Mouse (Mus musculus) neural tube, embryonic 14.5 days (tissue): ENCODE results near the gene Coasy. TPM values are rescaled to one million over a fixed set of nuclear protein-coding genes. Genes with fewer than 3 reads are reported as not detected.

Experiments
- ATAC-seq: fragments of 200-750 bp; cut with Nextera tagmentation; 2 replicates; pipeline ENCODE4 v1.8.0; 2017; ENCODE audit warnings: low read depth, mild to moderate bottlenecking, moderate TSS enrichment, moderate library complexity
- H3K27ac ChIP-seq: fragments of 300-500 bp; sonication (generic); 2 replicates; pipeline ENCODE4 v1.5.1; 2014; ENCODE audit warnings: low read depth, mild to moderate bottlenecking, control low read depth, low read length, moderate library complexity, mixed read lengths
- H3K27me3 ChIP-seq: fragments of 300-500 bp; sonication (generic); 2 replicates; pipeline ENCODE4 v1.6.1; 2014; ENCODE audit warnings: low read length; ENCODE audit not compliant: control insufficient read depth, insufficient read depth
- H3K36me3 ChIP-seq: fragments of 300-500 bp; sonication (generic); 2 replicates; pipeline ENCODE4 v1.6.1; 2014; ENCODE audit warnings: low read length, mixed read lengths; ENCODE audit not compliant: control insufficient read depth, insufficient read depth
- H3K4me1 ChIP-seq: fragments of 300-500 bp; sonication (generic); 2 replicates; pipeline ENCODE4 v1.6.1; 2014; ENCODE audit warnings: low read length; ENCODE audit not compliant: control insufficient read depth, insufficient read depth
- H3K4me2 ChIP-seq: fragments of 300-500 bp; sonication (generic); 2 replicates; pipeline ENCODE4 v1.6.1; 2014; ENCODE audit warnings: mild to moderate bottlenecking, low read depth, low read length, control low read depth
- H3K4me3 ChIP-seq: fragments of 300-500 bp; sonication (generic); 2 replicates; pipeline ENCODE4 v1.5.1; 2014; ENCODE audit warnings: low read depth, low read length, control low read depth, mixed read lengths
- H3K9ac ChIP-seq: fragments of 300-500 bp; sonication (generic); replicated peaks from 2 replicates; pipeline ENCODE4 v1.6.1; 2014; ENCODE audit warnings: low read depth, mild to moderate bottlenecking, control low read depth, low read length, mixed read lengths
- H3K9me3 ChIP-seq: fragments of 300-500 bp; sonication (generic); 2 replicates; pipeline ENCODE4 v1.6.1; 2016; ENCODE audit warnings: low read length; ENCODE audit not compliant: control insufficient read depth
- WGBS: fragments of 180-500 bp; shearing (Covaris S2); extraction: QIAGEN DNeasy Blood & Tissue Kit; methylation state at CpG from one replicate; pipeline ENCODE4 v1.1.7; 2014; 5-methylcytosine and 5-hydroxymethylcytosine counted together
- polyA plus RNA-seq: library from polyadenylated mRNA; unstranded; fragments of >200 nt; fragmentation: Nextera tagmentation; extraction: Ambion mirVana; gene quantifications from 2 replicates; pipeline ENCODE4 v1.2.1, GENCODE M21; 2014

Gene Coasy
- polyA plus RNA-seq, 1 experiment from 2014 or later, result 38.3 TPM

GRCm38 (mm10) chr11:101089931-101090330 lies 7.6 kb downstream of the Coasy start:
- 91% methylated on average over 1 of the region's 1 CpGs for WGBS
- no peak overlapping the region for H3K9ac ChIP-seq
- no peak overlapping the region for H3K4me2 ChIP-seq
- peaks cover 41% of the 10 kb centered on the region for H3K36me3 ChIP-seq
- ATAC-seq, result no peak
- H3K4me3 ChIP-seq, result no peak overlapping the region
- no peaks in the 10 kb centered on the region for H3K9me3 ChIP-seq
- no peak overlapping the region for H3K27ac ChIP-seq
- peaks cover 26% of the 10 kb centered on the region for H3K4me1 ChIP-seq
- no peaks in the 10 kb centered on the region for H3K27me3 ChIP-seq

GRCm38 (mm10) chr11:101094930-101095313 lies 12.6 kb downstream of the Coasy start:
- no peaks in the 10 kb centered on the region for H3K9me3 ChIP-seq
- peak overlapping the region; percentile 44 for H3K9ac ChIP-seq
- H3K4me2 ChIP-seq, result peak overlapping the region; percentile 71
- peaks cover 64% of the 10 kb centered on the region for H3K36me3 ChIP-seq
- H3K27ac ChIP-seq, result no peak overlapping the region
- no peaks in the 10 kb centered on the region for H3K27me3 ChIP-seq
- H3K4me1 ChIP-seq, result 0 out of 2 replicates have a peak, but pooled peaks cover 7% of the 10 kb centered on the region
- under 1% methylated on average over 18 of the region's 18 CpGs for WGBS
- no peak for ATAC-seq
- H3K4me3 ChIP-seq, result peak overlapping the region; percentile 75

- Histone ChIP-seq H3K36me3 (peaks cover 64% of the 10 kb centered on the region), H3K9me3 (no peaks in the 10 kb centered on the region), H3K27ac (peak within 1 kb of the TSS; percentile 83), H3K27me3 (no peaks in the 10 kb centered on the region), H3K4me2 (peak within 1 kb of the TSS; percentile 71), H3K9ac (peak within 1 kb of the TSS; percentile 73), H3K4me1 (0 out of 2 replicates have a peak, but pooled peaks cover 7% of the 10 kb centered on the region), H3K4me3 (peak within 1 kb of the TSS; percentile 75)
- WGBS, result under 1% methylated on average over 43 of the region's 43 CpGs
- peak; percentile 97 for ATAC-seq
Observed at GRCm38 (mm10) chr11:101095314-101096024, 13.1 kb downstream of the Coasy start, which contains the start of gene Psmc3ip. TSS of gene Psmc3ip (minus strand) at chr11:101095436.

- no peak overlapping the region for H3K9ac ChIP-seq
- H3K27me3 ChIP-seq, result no peaks in the 10 kb centered on the region
- WGBS, result 93% methylated on average over 8 of the region's 8 CpGs
- H3K9me3 ChIP-seq, result no peaks in the 10 kb centered on the region
- 0 out of 2 replicates have a peak, but pooled peaks cover 7% of the 10 kb centered on the region for H3K4me1 ChIP-seq
- ATAC-seq, result no peak
- H3K4me2 ChIP-seq, result no peak overlapping the region
- H3K27ac ChIP-seq, result no peak overlapping the region
- H3K36me3 ChIP-seq, result peaks cover 60% of the 10 kb centered on the region
- no peak overlapping the region for H3K4me3 ChIP-seq
Observed at GRCm38 (mm10) chr11:101098231-101098630, 15.9 kb downstream of the Coasy start.

- ATAC-seq, result no peak
- peaks cover 52% of the 10 kb centered on the region for H3K36me3 ChIP-seq
- no peak overlapping the region for H3K4me2 ChIP-seq
- H3K9ac ChIP-seq, result no peak overlapping the region
- no peak overlapping the region for H3K27ac ChIP-seq
- H3K9me3 ChIP-seq, result no peaks in the 10 kb centered on the region
- no peaks in the 10 kb centered on the region for H3K27me3 ChIP-seq
- WGBS, result 95% methylated on average over 5 of the region's 5 CpGs
- no peak overlapping the region for H3K4me3 ChIP-seq
- H3K4me1 ChIP-seq, result no peaks in the 10 kb centered on the region
Observed at GRCm38 (mm10) chr11:101103011-101103410, 20.6 kb downstream of the Coasy start.

- H3K27ac ChIP-seq, result no peak overlapping the region
- WGBS, result 66% methylated on average over 4 of the region's 4 CpGs
- no peaks in the 10 kb centered on the region for H3K4me1 ChIP-seq
- no peaks in the 10 kb centered on the region for H3K27me3 ChIP-seq
- no peaks in the 10 kb centered on the region for H3K9me3 ChIP-seq
- no peak overlapping the region for H3K9ac ChIP-seq
- no peak overlapping the region for H3K4me3 ChIP-seq
- no peak overlapping the region for H3K4me2 ChIP-seq
- no peak for ATAC-seq
- H3K36me3 ChIP-seq, result no peaks in the 10 kb centered on the region
Observed at GRCm38 (mm10) chr11:101109351-101109750, 27.0 kb downstream of the Coasy start.

GRCm38 (mm10) chr11:101110708-101111107 lies 28.3 kb downstream of the Coasy start:
- H3K27me3 ChIP-seq, result no peaks in the 10 kb centered on the region
- no peaks in the 10 kb centered on the region for H3K9me3 ChIP-seq
- no peak overlapping the region for H3K9ac ChIP-seq
- WGBS, result 60% methylated on average over 5 of the region's 5 CpGs
- peaks cover 3% of the 10 kb centered on the region; the same call in 1 of the 2 replicates for H3K4me1 ChIP-seq
- no peak for ATAC-seq
- no peaks in the 10 kb centered on the region for H3K36me3 ChIP-seq
- H3K27ac ChIP-seq, result no peak overlapping the region
- no peak overlapping the region for H3K4me3 ChIP-seq
- no peak overlapping the region for H3K4me2 ChIP-seq

GRCm38 (mm10) chr11:101111178-101111577 lies 28.8 kb downstream of the Coasy start:
- no peak for ATAC-seq
- no peak overlapping the region for H3K9ac ChIP-seq
- H3K4me1 ChIP-seq, result peaks cover 3% of the 10 kb centered on the region; the same call in 1 of the 2 replicates
- H3K4me2 ChIP-seq, result no peak overlapping the region
- H3K27me3 ChIP-seq, result no peaks in the 10 kb centered on the region
- H3K27ac ChIP-seq, result no peak overlapping the region
- WGBS, result 94% methylated on average over 4 of the region's 4 CpGs
- H3K4me3 ChIP-seq, result no peak overlapping the region
- H3K36me3 ChIP-seq, result no peaks in the 10 kb centered on the region
- no peaks in the 10 kb centered on the region for H3K9me3 ChIP-seq

- H3K9me3 ChIP-seq, result no peaks in the 10 kb centered on the region
- H3K36me3 ChIP-seq, result no peaks in the 10 kb centered on the region
- no peak overlapping the region for H3K27ac ChIP-seq
- H3K4me2 ChIP-seq, result no peak overlapping the region
- peaks cover 8% of the 10 kb centered on the region; the same call in 1 of the 2 replicates for H3K4me1 ChIP-seq
- no peaks in the 10 kb centered on the region for H3K27me3 ChIP-seq
- no peak overlapping the region for H3K4me3 ChIP-seq
- ATAC-seq, result no peak
- 89% methylated on average over 3 of the region's 3 CpGs for WGBS
- no peak overlapping the region for H3K9ac ChIP-seq
Observed at GRCm38 (mm10) chr11:101112186-101112585, 29.8 kb downstream of the Coasy start.
